ENCODE assay signal across 8 mouse cellular contexts in the genomic region with DNA sequence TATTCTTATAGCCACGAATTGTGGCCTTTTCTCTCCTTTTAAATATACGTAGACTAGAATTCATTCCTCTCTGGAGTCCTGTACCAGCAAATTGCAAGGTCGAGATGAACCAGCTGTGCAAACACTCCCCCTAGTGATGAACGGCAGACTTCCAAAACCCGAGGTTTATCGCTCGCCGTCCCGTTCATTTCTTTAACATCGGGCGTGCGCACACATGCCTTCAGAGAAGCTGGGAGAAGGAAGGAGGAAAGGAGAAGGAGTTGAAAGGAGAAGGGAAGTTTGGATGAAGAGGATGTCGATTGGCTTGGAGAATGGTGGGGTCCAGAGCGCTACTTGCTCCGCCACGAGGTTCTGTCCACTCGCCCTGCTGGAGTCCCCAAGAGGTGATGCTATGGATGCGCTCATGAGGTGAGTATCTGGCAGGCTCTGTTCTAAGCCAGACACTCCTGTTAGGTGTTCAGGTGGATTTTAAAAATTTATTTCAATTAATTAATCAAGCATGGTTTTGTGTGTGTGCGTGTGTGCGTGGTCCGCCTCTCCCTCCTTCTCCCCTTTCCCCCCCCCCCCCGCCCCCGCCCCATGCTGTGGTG. TPM values are rescaled to one million over a fixed set of nuclear protein-coding genes. Genes with fewer than 3 reads are reported as not detected.
DNase-seq lines count a peak whose midpoint lies in the region; ATAC-seq and TF ChIP-seq lines count a peak whose summit lies in the region.

No protein-coding gene starts in this region.

- no peaks in the 10 kb centered on the region for H3K36me3 ChIP-seq in intestine, postnatal 0 days (ENCODE audit: control insufficient read depth, insufficient read depth)
- no peaks in the 10 kb centered on the region for H3K36me3 ChIP-seq in limb, embryonic 10.5 days
- H3K36me3 ChIP-seq in midbrain, embryonic 12.5 days: no peaks in the 10 kb centered on the region
- H3K36me3 ChIP-seq in stomach, embryonic 16.5 days (ENCODE audit: control insufficient read depth, insufficient read depth, low read length): no peaks in the 10 kb centered on the region

- peak; percentile 68 for DNase-seq in layer of hippocampus, adult 11-12 months (ENCODE audit: low spot score)
- no peak for DNase-seq in layer of hippocampus, adult 9-10 months (ENCODE audit: low spot score)
- DNase-seq in cerebellum, postnatal 25 days: peak; percentile 63 to 76
- peak; percentile 18 to 23 for DNase-seq in gastrocnemius, adult 8-10 months (ENCODE audit: low spot score in 2 of 2)
- peak; percentile 64 for DNase-seq in limb, embryonic 10.5 days (ENCODE audit: low spot score)

- ATAC-seq in intestine, postnatal 0 days: no peak
- no peak for ATAC-seq in midbrain, embryonic 12.5 days (ENCODE audit: low FRiP score, low read depth)
- ATAC-seq in stomach, embryonic 16.5 days (ENCODE audit: insufficient read depth, low FRiP score): no peak

- peak overlapping the region; percentile 51 for H3K4me2 ChIP-seq in intestine, postnatal 0 days (replicated peaks; ENCODE audit: low read depth)
- peak overlapping the region; percentile 52 for H3K4me2 ChIP-seq in midbrain, embryonic 12.5 days (replicated peaks)
- peak overlapping the region; percentile 22 for H3K4me2 ChIP-seq in stomach, embryonic 16.5 days (ENCODE audit: low read depth, low read length)

- H3K27ac ChIP-seq in intestine, postnatal 0 days (ENCODE audit: low read depth, low read length): no peak overlapping the region
- H3K27ac ChIP-seq in limb, embryonic 10.5 days: no peak overlapping the region
- no peak overlapping the region for H3K27ac ChIP-seq in midbrain, embryonic 12.5 days (replicated peaks)
- no peak overlapping the region for H3K27ac ChIP-seq in stomach, embryonic 16.5 days (ENCODE audit: low read length)

- peak; percentile 85 for TF ChIP-seq CTCF in intestine, postnatal 0 days (IDR thresholded peaks at IDR 0.05; ENCODE audit: low read depth)

- no peak overlapping the region for H3K4me3 ChIP-seq in intestine, postnatal 0 days (ENCODE audit: low read depth, low read length)
- H3K4me3 ChIP-seq in limb, embryonic 10.5 days: peak overlapping the region; percentile 25
- H3K4me3 ChIP-seq in midbrain, embryonic 12.5 days: peak overlapping the region; percentile 25
- H3K4me3 ChIP-seq in stomach, embryonic 16.5 days (replicated peaks; ENCODE audit: low read length): peak overlapping the region; percentile 24; the same call in 1 of the 2 replicates

- H3K27me3 ChIP-seq in intestine, postnatal 0 days (replicated peaks; ENCODE audit: control insufficient read depth, insufficient read depth, low read length): 0 out of 2 replicates have a peak, but pooled peaks cover 4% of the 10 kb centered on the region
- H3K27me3 ChIP-seq in limb, embryonic 10.5 days (ENCODE audit: low read depth, poor library complexity, severe bottlenecking): peaks cover 26% of the 10 kb centered on the region
- H3K27me3 ChIP-seq in midbrain, embryonic 12.5 days: peaks cover 22% of the 10 kb centered on the region
- peaks cover 10% of the 10 kb centered on the region; the same call in 1 of the 2 replicates for H3K27me3 ChIP-seq in stomach, embryonic 16.5 days (ENCODE audit: control insufficient read depth, insufficient read depth, low read length)

- H3K4me1 ChIP-seq in intestine, postnatal 0 days (replicated peaks; ENCODE audit: control insufficient read depth, insufficient read depth, low read length): no peaks in the 10 kb centered on the region
- peaks cover 6% of the 10 kb centered on the region; the same call in 1 of the 2 replicates for H3K4me1 ChIP-seq in limb, embryonic 10.5 days
- 0 out of 2 replicates have a peak, but pooled peaks cover 6% of the 10 kb centered on the region for H3K4me1 ChIP-seq in midbrain, embryonic 12.5 days
- no peaks in the 10 kb centered on the region for H3K4me1 ChIP-seq in stomach, embryonic 16.5 days (ENCODE audit: control insufficient read depth, insufficient read depth, low read length)

- no peaks in the 10 kb centered on the region for H3K9me3 ChIP-seq in intestine, postnatal 0 days (ENCODE audit: control insufficient read depth)
- no peaks in the 10 kb centered on the region for H3K9me3 ChIP-seq in limb, embryonic 10.5 days (replicated peaks)
- H3K9me3 ChIP-seq in midbrain, embryonic 12.5 days: no peaks in the 10 kb centered on the region
- no peaks in the 10 kb centered on the region for H3K9me3 ChIP-seq in stomach, embryonic 16.5 days (replicated peaks; ENCODE audit: control insufficient read depth, low read length)

- H3K9ac ChIP-seq in intestine, postnatal 0 days (ENCODE audit: low read depth, low read length): no peak overlapping the region
- no peak overlapping the region; the same call in 1 of the 2 replicates for H3K9ac ChIP-seq in midbrain, embryonic 12.5 days (replicated peaks)
- no peak overlapping the region for H3K9ac ChIP-seq in stomach, embryonic 16.5 days (ENCODE audit: low read length)

- 12% methylated on average over 23 of the region's 23 CpGs for WGBS in intestine, postnatal 0 days
- 15% methylated on average over 20 of the region's 23 CpGs for WGBS in limb, embryonic 10.5 days
- WGBS in midbrain, embryonic 12.5 days: 11% methylated on average over 23 of the region's 23 CpGs
- 11% methylated on average over 23 of the region's 23 CpGs for WGBS in stomach, embryonic 16.5 days

RNA-seq across cellular contexts. Expression of a gene that starts 6.9 kb away (rescaled TPM):
- total RNA-seq in gastrocnemius, adult 8-10 months (2022): under 1 TPM in 2 of 4 experiments, not detected in 2; 0.10 to 0.11 TPM
- polyA plus RNA-seq in intestine, postnatal 0 days (2015; fragmentation: Nextera tagmentation; extraction: Ambion mirVana): 70.7 and 77.8 TPM in 2 replicates
- polyA plus RNA-seq in limb, embryonic 10.5 days (2016; fragmentation: Nextera tagmentation; extraction: Ambion mirVana): 0.64 and 0.84 TPM in 2 replicates
- 1.6 and 4.6 TPM in 2 replicates for polyA plus RNA-seq in midbrain, embryonic 12.5 days (2016; fragmentation: Nextera tagmentation; extraction: Ambion mirVana)
- 17.8 and 20.3 TPM in 2 replicates for polyA plus RNA-seq in stomach, embryonic 16.5 days (2015; fragmentation: Nextera tagmentation; extraction: Ambion mirVana)

RNA-seq across cellular contexts. Expression of a gene that starts 8.0 kb away (rescaled TPM):
- 100 to 1,000 TPM in 1 of 4 experiments, 10 to 100 TPM in 3; 60.7 to 178 (median 77.4) TPM for total RNA-seq in gastrocnemius, adult 8-10 months (2022)
- 52.0 and 86.5 TPM in 2 replicates for polyA plus RNA-seq in intestine, postnatal 0 days (2015; fragmentation: Nextera tagmentation; extraction: Ambion mirVana)
- polyA plus RNA-seq in limb, embryonic 10.5 days (2016; fragmentation: Nextera tagmentation; extraction: Ambion mirVana): 26.1 and 28.0 TPM in 2 replicates
- polyA plus RNA-seq in midbrain, embryonic 12.5 days (2016; fragmentation: Nextera tagmentation; extraction: Ambion mirVana): 42.1 and 42.8 TPM in 2 replicates
- polyA plus RNA-seq in stomach, embryonic 16.5 days (2015; fragmentation: Nextera tagmentation; extraction: Ambion mirVana): 19.6 and 21.6 TPM in 2 replicates
